Mouse (Mus musculus) limb, embryonic 12.5 days (tissue): Measurements from ENCODE around the gene March7. TPM values are rescaled to one million over a fixed set of nuclear protein-coding genes. Genes with fewer than 3 reads are reported as not detected.

Experiments used
- ATAC-seq: fragments of 200-750 bp; cut with Nextera tagmentation; 2 replicates; pipeline ENCODE4 v1.8.0; 2017; ENCODE audit warnings: low read depth, moderate TSS enrichment; ENCODE audit not compliant: insufficient number of reproducible peaks, insufficient read depth, low FRiP score, low TSS enrichment
- H3K27ac ChIP-seq: fragments of 300-500 bp; sonication (generic); 2 replicates; pipeline ENCODE4 v1.5.1; 2016; ENCODE audit warnings: mild to moderate bottlenecking, moderate library complexity
- H3K27me3 ChIP-seq: fragments of 300-500 bp; sonication (generic); 2 replicates; pipeline ENCODE4 v1.6.1; 2016; ENCODE audit warnings: mild to moderate bottlenecking, moderate library complexity
- H3K36me3 ChIP-seq: fragments of 300-500 bp; sonication (generic); 2 replicates; pipeline ENCODE4 v1.6.1; 2016; ENCODE audit warnings: mild to moderate bottlenecking, moderate library complexity
- H3K4me1 ChIP-seq: fragments of 300-500 bp; sonication (generic); replicated peaks from 2 replicates; pipeline ENCODE4 v1.6.1; 2016
- H3K4me2 ChIP-seq: fragments of 300-500 bp; sonication (generic); 2 replicates; pipeline ENCODE4 v1.6.1; 2016; ENCODE audit warnings: mild to moderate bottlenecking, moderate library complexity
- H3K4me3 ChIP-seq: fragments of 300-500 bp; sonication (generic); replicated peaks from 2 replicates; pipeline ENCODE4 v1.5.1; 2016; ENCODE audit warnings: mild to moderate bottlenecking
- H3K9ac ChIP-seq: fragments of 300-500 bp; sonication (generic); replicated peaks from 2 replicates; pipeline ENCODE4 v1.6.1; 2016; ENCODE audit warnings: mild to moderate bottlenecking, moderate library complexity
- H3K9me3 ChIP-seq: fragments of 300-500 bp; sonication (generic); 2 replicates; pipeline ENCODE4 v1.6.1; 2016; ENCODE audit warnings: mild to moderate bottlenecking, moderate library complexity
- WGBS: fragments of 180-500 bp; shearing (Covaris S2); methylation state at CpG from one replicate; pipeline ENCODE4 v1.1.7; 2016; 5-methylcytosine and 5-hydroxymethylcytosine counted together
- polyA plus RNA-seq: library from polyadenylated mRNA; unstranded; fragments of >200 nt; fragmentation: Nextera tagmentation; extraction: Ambion mirVana; gene quantifications from 2 replicates; pipeline ENCODE4 v1.2.1, GENCODE M21; 2016

March7 gene
- polyA plus RNA-seq, 1 experiment from 2014 or later, result 104 TPM

GRCm38 (mm10) chr2:60256751-60257150 lies 47.1 kb downstream of the March7 start:
- Histone ChIP-seq H3K36me3 (peaks cover 30% of the 10 kb centered on the region), H3K4me3 (no peak overlapping the region), H3K27me3 (no peaks in the 10 kb centered on the region), H3K4me1 (no peaks in the 10 kb centered on the region), H3K9ac (no peak overlapping the region), H3K4me2 (no peak overlapping the region), H3K27ac (no peak overlapping the region), H3K9me3 (no peaks in the 10 kb centered on the region; the same call in 1 of the 2 replicates)
- 92% methylated on average over 2 of the region's 2 CpGs for WGBS
- no peak for ATAC-seq

GRCm38 (mm10) chr2:60259186-60259585 lies 49.5 kb downstream of the March7 start:
- no peak for ATAC-seq
- no peak overlapping the region for H3K4me2 ChIP-seq
- no peak overlapping the region for H3K4me3 ChIP-seq
- no peak overlapping the region for H3K27ac ChIP-seq
- H3K9ac ChIP-seq, result no peak overlapping the region
- 97% methylated on average over 5 of the region's 5 CpGs for WGBS
- H3K4me1 ChIP-seq, result no peaks in the 10 kb centered on the region
- H3K36me3 ChIP-seq, result peaks cover 20% of the 10 kb centered on the region
- no peaks in the 10 kb centered on the region; the same call in 1 of the 2 replicates for H3K9me3 ChIP-seq
- no peaks in the 10 kb centered on the region for H3K27me3 ChIP-seq

- Histone ChIP-seq H3K27me3 (no peaks in the 10 kb centered on the region), H3K4me3 (no peak overlapping the region), H3K36me3 (peaks cover 11% of the 10 kb centered on the region), H3K9ac (no peak overlapping the region), H3K4me2 (no peak overlapping the region), H3K9me3 (no peaks in the 10 kb centered on the region), H3K4me1 (no peaks in the 10 kb centered on the region), H3K27ac (no peak overlapping the region)
- 87% methylated on average over 5 of the region's 5 CpGs for WGBS
- ATAC-seq, result no peak
These were observed 51.1 kb downstream of the March7 start for GRCm38 (mm10) chr2:60260621-60261350.

- Histone ChIP-seq H3K27me3 (no peaks in the 10 kb centered on the region), H3K36me3 (peaks cover 10% of the 10 kb centered on the region; the same call in 1 of the 2 replicates), H3K9ac (no peak overlapping the region), H3K9me3 (no peaks in the 10 kb centered on the region), H3K4me2 (no peak overlapping the region), H3K27ac (peak overlapping the region; percentile 75; the same call in 1 of the 2 replicates), H3K4me3 (no peak overlapping the region), H3K4me1 (peaks cover 15% of the 10 kb centered on the region)
- ATAC-seq, result peak; percentile 59; the same call in 1 of the 2 replicates
- 21% methylated on average over 1 of the region's 1 CpGs for WGBS
These were observed 57.9 kb downstream of the March7 start for GRCm38 (mm10) chr2:60267567-60267966.

- Histone ChIP-seq H3K27ac (no peak overlapping the region), H3K4me1 (peaks cover 15% of the 10 kb centered on the region), H3K4me3 (no peak overlapping the region), H3K36me3 (peaks cover 15% of the 10 kb centered on the region; the same call in 1 of the 2 replicates), H3K4me2 (no peak overlapping the region), H3K9ac (no peak overlapping the region), H3K9me3 (no peaks in the 10 kb centered on the region), H3K27me3 (no peaks in the 10 kb centered on the region)
- 90% methylated on average over 14 of the region's 14 CpGs for WGBS
- ATAC-seq, result no peak
These were observed 60.3 kb downstream of the March7 start for GRCm38 (mm10) chr2:60269856-60270479.

- no peaks in the 10 kb centered on the region for H3K9me3 ChIP-seq
- WGBS, result 87% methylated on average over 4 of the region's 4 CpGs
- no peak overlapping the region for H3K9ac ChIP-seq
- no peak overlapping the region for H3K27ac ChIP-seq
- H3K4me1 ChIP-seq, result peaks cover 16% of the 10 kb centered on the region
- H3K36me3 ChIP-seq, result peaks cover 5% of the 10 kb centered on the region; the same call in 1 of the 2 replicates
- ATAC-seq, result no peak
- no peak overlapping the region for H3K4me2 ChIP-seq
- H3K27me3 ChIP-seq, result no peaks in the 10 kb centered on the region
- H3K4me3 ChIP-seq, result no peak overlapping the region
These were observed 68.9 kb downstream of the March7 start for GRCm38 (mm10) chr2:60278627-60279026.

GRCm38 (mm10) chr2:60282625-60283024 lies 72.9 kb downstream of the March7 start:
- ATAC-seq, result no peak
- Histone ChIP-seq H3K9me3 (no peaks in the 10 kb centered on the region), H3K27me3 (peaks cover 6% of the 10 kb centered on the region), H3K9ac (0 out of 2 replicates have a peak overlapping the region, but pooled peaks have one; percentile 70), H3K27ac (no peak overlapping the region), H3K4me1 (peaks cover 12% of the 10 kb centered on the region), H3K4me2 (peak overlapping the region; percentile 94), H3K36me3 (no peaks in the 10 kb centered on the region), H3K4me3 (no peak overlapping the region)
- WGBS, result 84% methylated on average over 4 of the region's 4 CpGs

- Histone ChIP-seq H3K4me3 (peak overlapping the region; percentile 55), H3K4me1 (peaks cover 12% of the 10 kb centered on the region), H3K9ac (peak overlapping the region; percentile 70), H3K4me2 (peak overlapping the region; percentile 94), H3K36me3 (no peaks in the 10 kb centered on the region), H3K27me3 (peaks cover 6% of the 10 kb centered on the region), H3K9me3 (no peaks in the 10 kb centered on the region), H3K27ac (no peak overlapping the region)
- 10% methylated on average over 9 of the region's 9 CpGs for WGBS
- ATAC-seq, result no peak
These were observed 73.6 kb downstream of the March7 start for GRCm38 (mm10) chr2:60283208-60283750.

- Histone ChIP-seq H3K27ac (no peak overlapping the region), H3K4me1 (peaks cover 12% of the 10 kb centered on the region), H3K4me2 (peak overlapping the region; percentile 94), H3K9ac (peak overlapping the region; percentile 70), H3K9me3 (no peaks in the 10 kb centered on the region), H3K4me3 (peak overlapping the region; percentile 55), H3K36me3 (no peaks in the 10 kb centered on the region), H3K27me3 (peaks cover 6% of the 10 kb centered on the region)
- peak; percentile 80 for ATAC-seq
- 1% methylated on average over 42 of the region's 42 CpGs for WGBS
These were observed 74.2 kb downstream of the March7 start for GRCm38 (mm10) chr2:60283751-60284466.

GRCm38 (mm10) chr2:60284467-60284821 lies 74.8 kb downstream of the March7 start, which contains the start of gene Cd302:
Gene Cd302, minus strand, starts transcription at chr2:60284488.
- H3K36me3 ChIP-seq, result no peaks in the 10 kb centered on the region
- H3K27me3 ChIP-seq, result peaks cover 6% of the 10 kb centered on the region
- peaks cover 12% of the 10 kb centered on the region for H3K4me1 ChIP-seq
- H3K27ac ChIP-seq, result no peak within 1 kb of the TSS
- no peaks in the 10 kb centered on the region for H3K9me3 ChIP-seq
- WGBS, result 62% methylated on average over 4 of the region's 4 CpGs
- peak within 1 kb of the TSS; percentile 70 for H3K9ac ChIP-seq
- peak within 1 kb of the TSS; percentile 55 for H3K4me3 ChIP-seq
- H3K4me2 ChIP-seq, result peak within 1 kb of the TSS; percentile 94
- no peak for ATAC-seq

GRCm38 (mm10) chr2:60285107-60285617 lies 75.5 kb downstream of the March7 start:
- H3K36me3 ChIP-seq, result no peaks in the 10 kb centered on the region
- H3K9me3 ChIP-seq, result no peaks in the 10 kb centered on the region
- no peak for ATAC-seq
- no peak overlapping the region for H3K4me3 ChIP-seq
- WGBS, result 87% methylated on average over 8 of the region's 8 CpGs
- peaks cover 12% of the 10 kb centered on the region for H3K4me1 ChIP-seq
- no peak overlapping the region for H3K4me2 ChIP-seq
- peaks cover 6% of the 10 kb centered on the region for H3K27me3 ChIP-seq
- H3K27ac ChIP-seq, result no peak overlapping the region
- no peak overlapping the region for H3K9ac ChIP-seq
